Mouse (Mus musculus): ENCODE measurements at regions not wholly inside any gene's neighbourhood (a gene's known extent, or its start where the extent isn't known, plus 50 kb on each side); places are given as distances from the start of the nearest gene placed in this dataset.
"Not testable (repeated sequence)": the region's sequence is repeated elsewhere in the genome, so short reads cannot be mapped to it uniquely, and the experiment has no call there.

DNA sequence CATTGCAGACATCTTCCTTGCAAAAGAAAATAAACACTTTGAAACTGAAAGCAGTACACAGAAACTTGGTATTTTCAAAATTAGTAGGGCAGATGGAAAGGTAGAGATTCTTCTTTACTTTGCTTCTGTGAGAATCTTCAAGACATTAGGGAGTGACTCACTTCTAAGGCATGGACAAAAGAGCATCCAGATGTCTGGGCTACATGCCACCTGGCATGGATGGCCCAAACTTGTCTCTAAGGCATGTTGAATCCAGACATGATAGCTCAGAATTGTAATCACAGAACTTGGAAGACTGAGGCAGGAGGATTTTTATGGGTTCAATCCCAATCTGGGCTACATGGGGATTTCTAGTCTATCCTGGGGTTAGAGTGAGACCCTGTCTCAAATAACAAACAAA, 58.4 kb downstream of the Ly6f start:
- DNase-seq = peak; percentile 5

GRCm38 (mm10) chr15:75356050-75356735, 88.0 kb downstream of the Ly6f start:
- DNase-seq = no peak

- DNase-seq = no peak
Observed at GRCm38 (mm10) chr15:75371618-75372017, 103.4 kb downstream of the Ly6f start.

GRCm38 (mm10) chr15:75376391-75377100, 108.3 kb downstream of the Ly6f start:
- DNase-seq = no peak

DNA sequence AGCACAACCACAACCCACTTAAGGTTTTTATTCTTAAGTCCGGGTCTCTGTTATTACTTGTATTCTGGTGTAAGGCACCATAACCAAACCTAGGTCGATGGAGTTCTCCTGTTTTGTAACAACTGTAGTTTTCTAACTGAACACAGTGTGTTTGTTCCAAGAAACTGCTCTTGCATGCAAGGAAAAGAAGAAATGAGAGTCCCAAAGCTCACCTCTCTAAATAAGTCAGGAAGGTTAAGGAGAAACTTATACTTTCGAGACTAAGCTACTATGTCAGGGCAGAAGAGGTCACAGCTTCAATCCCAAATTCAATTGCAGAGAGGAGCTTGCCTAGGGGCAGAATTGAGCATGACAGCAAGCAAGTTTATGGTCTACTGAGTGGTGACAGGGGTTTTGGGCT, 109.9 kb downstream of the Ly6f start:
- DNase-seq = no peak

DNA sequence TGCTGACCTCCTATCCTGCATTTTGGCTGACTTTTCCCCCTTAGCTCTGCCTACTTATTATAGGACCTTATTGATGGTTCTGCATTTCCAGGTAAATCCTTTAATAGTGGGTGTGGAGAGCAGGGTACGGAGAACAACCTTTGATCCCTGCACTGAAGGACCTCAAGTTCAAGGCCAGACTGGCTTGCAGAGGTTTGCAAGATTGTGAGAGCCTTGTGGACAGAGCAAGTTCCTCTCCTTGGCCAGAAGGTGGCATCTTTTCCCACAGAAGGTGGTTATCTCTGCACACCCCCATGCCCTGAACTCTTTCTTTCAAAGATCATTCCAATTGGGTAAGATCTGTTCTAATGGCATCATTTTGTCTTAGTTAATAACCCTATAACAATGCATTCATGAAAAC, 111.6 kb downstream of the Ly6f start:
- DNase-seq = no peak

DNA sequence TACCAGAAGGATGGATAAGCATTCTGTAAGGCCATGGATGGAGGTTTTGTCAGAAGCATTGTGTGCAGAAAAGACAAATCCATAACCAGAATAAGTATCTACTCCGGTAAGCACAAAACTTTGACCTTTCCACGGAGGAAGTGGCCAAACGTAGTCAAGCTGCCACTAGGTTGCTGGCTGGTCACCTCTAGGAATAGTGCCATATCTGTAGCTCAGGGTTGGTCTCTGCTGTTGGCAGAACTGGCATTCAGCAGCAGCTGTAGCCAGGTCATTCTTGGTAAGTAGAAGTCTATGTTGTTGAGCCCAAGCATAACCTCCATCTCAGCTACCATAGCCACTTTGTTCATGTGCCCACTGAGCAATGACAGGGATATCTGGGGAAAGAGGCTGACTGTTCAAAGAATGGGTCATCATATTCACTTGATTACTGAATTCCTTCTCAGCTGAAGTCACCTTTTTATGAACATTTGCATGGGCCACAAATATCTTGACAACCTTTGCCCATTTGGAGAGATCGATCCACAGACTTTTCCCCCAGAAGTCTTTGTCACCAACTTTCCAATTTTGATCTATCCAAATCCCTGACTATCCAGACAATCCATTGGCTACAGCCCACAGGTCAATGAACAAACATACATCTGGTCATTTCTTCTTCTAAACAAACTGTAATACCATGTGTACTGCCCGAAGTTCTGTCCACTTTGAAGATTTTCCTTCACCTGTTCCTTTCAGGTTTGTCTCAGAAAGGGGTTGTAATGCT, 114.2 kb downstream of the Ly6f start:
- DNase-seq = no peak

- not testable (repeated sequence) for DNase-seq
Observed at GRCm38 (mm10) chr15:75392924-75393464, 124.8 kb downstream of the Ly6f start.

- DNase-seq = no peak
Observed at GRCm38 (mm10) chr15:75397276-75397675, 129.1 kb downstream of the Ly6f start.
